Comparison of ENCODE assay signal across 23 mouse cellular contexts in genomic region chr3:67146280-67146679, GRCm38 (mm10).
A peak's percentile ranks its signal among the peaks of the same experiment; 100 is the strongest.
DNase-seq lines count a peak whose midpoint lies in the region; ATAC-seq and TF ChIP-seq lines count a peak whose summit lies in the region.
"Had no signal": no experiment of that assay in that cellular context is flagged by ENCODE, and none has a peak within 500 bp of the region (broad histone marks: within the 10 kb centered on the region; RNA-seq: fewer than 3 reads in every experiment).

No protein-coding gene starts in this region.

- no peaks in the 10 kb centered on the region for H3K4me1 ChIP-seq in limb, embryonic 10.5 days
- H3K4me1 ChIP-seq in liver, embryonic 11.5 days (replicated peaks; ENCODE audit: control insufficient read depth, insufficient read depth, low read length): no peaks in the 10 kb centered on the region

- no peak for TF ChIP-seq POLR2A in myocyte (IDR thresholded peaks at IDR 0.05; ENCODE audit: insufficient read length, low read depth)

- H3K79me2 ChIP-seq in C2C12 (ENCODE audit: control insufficient read depth, insufficient read depth) (no peaks in the 10 kb centered on the region), myocyte (ENCODE audit: control insufficient read depth, insufficient read depth) (no peaks in the 10 kb centered on the region)

- H3K9me3 ChIP-seq in limb, embryonic 10.5 days (replicated peaks): no peaks in the 10 kb centered on the region
- H3K9me3 ChIP-seq in liver, embryonic 11.5 days (ENCODE audit: control insufficient read depth, low read length): no peaks in the 10 kb centered on the region
- H3K9me3 ChIP-seq: G1E had no signal

- H3K4me2 ChIP-seq in myocyte (ENCODE audit: low read depth): no peak overlapping the region
- H3K4me2 ChIP-seq in liver, embryonic 11.5 days: no peak overlapping the region

- WGBS in limb, embryonic 10.5 days: 94% methylated on average over 1 of the region's 1 CpGs
- 94% methylated on average over 1 of the region's 1 CpGs for WGBS in liver, embryonic 11.5 days

- DNase-seq in 416B (ENCODE audit: low read depth): peak; percentile 16
- DNase-seq in limb, embryonic 10.5 days (ENCODE audit: low spot score): no peak
- no peak for DNase-seq in urinary bladder, postnatal 36 days (ENCODE audit: low spot score in 2 of 2)
- DNase-seq in liver, embryonic 11.5 days (ENCODE audit: low spot score): no peak
- DNase-seq: adrenal gland, adult 2 months; adrenal gland, adult 8-10 months; adrenal gland, postnatal 10 days; adrenal gland, postnatal 14 days; adrenal gland, postnatal 25 days; adrenal gland, postnatal 36 days; B cell, adult 2 months; cerebellum, adult 11 months; cerebellum, adult 11-12 months; cerebellum, adult 18-20 months; cerebellum, adult 2 months; cerebellum, adult 8-10 months had no signal

- H3K9ac ChIP-seq in liver, embryonic 11.5 days (ENCODE audit: low read depth, low read length): no peak overlapping the region

- ATAC-seq in liver, embryonic 11.5 days (replicated peaks; ENCODE audit: low FRiP score): no peak
- ATAC-seq: activated CD4-positive, CD25-positive, alpha-beta regulatory T cell, adult 4 months; CD4-positive, CD25-positive, alpha-beta regulatory T cell, adult 4 months; Patski had no signal

- no peak overlapping the region for H3K27ac ChIP-seq in limb, embryonic 10.5 days
- no peak overlapping the region for H3K27ac ChIP-seq in liver, embryonic 11.5 days (ENCODE audit: low read depth, low read length)

- H3K36me3 ChIP-seq in C2C12 (ENCODE audit: control insufficient read depth, insufficient read depth): no peaks in the 10 kb centered on the region
- H3K36me3 ChIP-seq in myocyte (ENCODE audit: control insufficient read depth, insufficient read depth): no peaks in the 10 kb centered on the region
- peaks cover 4% of the 10 kb centered on the region for H3K36me3 ChIP-seq in limb, embryonic 10.5 days
- no peaks in the 10 kb centered on the region for H3K36me3 ChIP-seq in liver, embryonic 11.5 days (ENCODE audit: control insufficient read depth, insufficient read depth, low read length)

- no peaks in the 10 kb centered on the region for H3K79me3 ChIP-seq in C2C12 (ENCODE audit: low read depth)

- H3K27me3 ChIP-seq in C2C12 (ENCODE audit: control insufficient read depth, insufficient read depth, insufficient read length) (no peaks in the 10 kb centered on the region), myocyte (ENCODE audit: control insufficient read depth, insufficient read depth, insufficient read length) (no peaks in the 10 kb centered on the region)
- H3K27me3 ChIP-seq in limb, embryonic 10.5 days (ENCODE audit: low read depth, poor library complexity, severe bottlenecking): no peaks in the 10 kb centered on the region
- no peaks in the 10 kb centered on the region for H3K27me3 ChIP-seq in liver, embryonic 11.5 days (replicated peaks; ENCODE audit: control insufficient read depth, insufficient read depth, low read length)
- H3K27me3 ChIP-seq: CH12.LX, Patski had no signal

- no peak overlapping the region for H3K4me3 ChIP-seq in C2C12 (ENCODE audit: insufficient read depth, poor library complexity, severe bottlenecking)
- H3K4me3 ChIP-seq in myocyte: no peak overlapping the region
- H3K4me3 ChIP-seq in limb, embryonic 10.5 days: no peak overlapping the region
- no peak overlapping the region for H3K4me3 ChIP-seq in liver, embryonic 11.5 days (ENCODE audit: low read depth, low read length)

- H3ac ChIP-seq in C2C12 (ENCODE audit: control insufficient read depth, insufficient read length, low read depth) (no peak overlapping the region), myocyte (ENCODE audit: control insufficient read depth, insufficient read length) (no peak overlapping the region)

- TF ChIP-seq CTCF in C2C12 (IDR thresholded peaks at IDR 0.05; ENCODE audit: control insufficient read depth, insufficient read depth, insufficient read length): no peak

TF ChIP-seq in C2C12, 6 proteins besides CTCF, POLR2A, EP300 and RAD21:
- TF ChIP-seq MAX (IDR thresholded peaks at IDR 0.05): no peak
- no peak for TF ChIP-seq FOSL1 (IDR thresholded peaks at IDR 0.05; ENCODE audit: insufficient read depth, low read length, poor library complexity, severe bottlenecking)
- no peak for TF ChIP-seq MYOG (IDR thresholded peaks at IDR 0.05; ENCODE audit: control insufficient read depth, extremely low read depth, insufficient read length)
- TF ChIP-seq CEBPB (IDR thresholded peaks at IDR 0.05; ENCODE audit: low read depth): peak; percentile 88
- TF ChIP-seq USF1 (IDR thresholded peaks at IDR 0.05; ENCODE audit: low read depth): no peak

TF ChIP-seq in myocyte, 11 proteins besides CTCF, POLR2A, EP300 and RAD21:
- TF ChIP-seq POLR2AphosphoS2 (IDR thresholded peaks at IDR 0.05; ENCODE audit: insufficient read length, low read depth) (no peak), CEBPB (IDR thresholded peaks at IDR 0.05; ENCODE audit: insufficient read depth, poor library complexity, severe bottlenecking) (peak; percentile 82; the same call in 1 of the 2 replicates)
